Mouse (Mus musculus) monocyte, adult 2 months (primary cell): ENCODE measurements at regions not wholly inside any gene's neighbourhood (a gene's known extent, or its start where the extent isn't known, plus 50 kb on each side); places are given as distances from the start of the nearest gene placed in this dataset.

Experiments
- DNase-seq, 2 experiments: peaks; one replicate each; pipeline ENCODE4 v3.0.0; 2022; ENCODE audit warnings: low spot score in 2 of 2, low read depth in 1 of 2

GRCm38 (mm10) chr7:136417327-136417726 lies 477.1 kb upstream of the Mgmt start:
- DNase-seq: no peak

GRCm38 (mm10) chr7:136423846-136424531 lies 470.4 kb upstream of the Mgmt start:
- no peak for DNase-seq

DNA sequence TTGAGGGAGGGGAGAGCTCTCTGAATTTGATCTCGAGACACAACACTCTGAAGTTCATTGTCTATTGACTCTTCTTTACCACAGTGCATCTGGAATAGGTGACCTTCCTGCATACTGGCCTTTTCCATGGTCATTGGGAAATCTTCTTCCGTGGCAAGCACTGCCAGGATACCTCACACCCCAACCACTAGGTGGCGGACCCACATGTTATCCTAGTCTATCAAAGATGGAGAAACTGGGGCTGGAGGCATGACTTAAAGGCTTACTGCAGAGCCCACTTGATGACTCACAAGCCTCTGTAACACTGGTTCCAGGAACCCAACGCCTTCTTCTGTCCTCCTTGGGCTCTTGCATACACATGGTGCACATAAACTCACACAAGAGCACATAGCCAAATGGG lies 467.2 kb upstream of the Mgmt start:
- no peak for DNase-seq

- no peak for DNase-seq
Observed at GRCm38 (mm10) chr7:136430085-136431011, 464.1 kb upstream of the Mgmt start.

DNA sequence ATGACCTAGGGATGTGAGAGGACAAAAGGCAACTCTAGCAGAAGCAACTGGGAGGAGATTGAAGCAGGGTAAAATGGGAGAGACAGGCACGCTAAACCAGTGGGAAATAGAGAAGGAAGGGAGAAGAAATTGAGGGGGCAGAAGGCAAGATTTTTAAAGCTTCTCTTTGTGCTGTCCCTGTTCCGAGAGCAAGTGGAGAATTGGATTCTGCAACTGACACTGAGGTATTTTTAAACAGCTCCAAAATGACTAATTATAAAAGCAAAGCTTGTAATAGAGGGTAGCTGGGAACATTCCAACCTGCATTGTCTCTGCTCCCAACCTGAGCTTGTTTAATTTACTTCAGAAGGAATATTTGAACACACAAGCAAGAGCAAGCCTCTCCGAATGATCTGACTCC lies 460.7 kb upstream of the Mgmt start:
- no peak for DNase-seq

DNA sequence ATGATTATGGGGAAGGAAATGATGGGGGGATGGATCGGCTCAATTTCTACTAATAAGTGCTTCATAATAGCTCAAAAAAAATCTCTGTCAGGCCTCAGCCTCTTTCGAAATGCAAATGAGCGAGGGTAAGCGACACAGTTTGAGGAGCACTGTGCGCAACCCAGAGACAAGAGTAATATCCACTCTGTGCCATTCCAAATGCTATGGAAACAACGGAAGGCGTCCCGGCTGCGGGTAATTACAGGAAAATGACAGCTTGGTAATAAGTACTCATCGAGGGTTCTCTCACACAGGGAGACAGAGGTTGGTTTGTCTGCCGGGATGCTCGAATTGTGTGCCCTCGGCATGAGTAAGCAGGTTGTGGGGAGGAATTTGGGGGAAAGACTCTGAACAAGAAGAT lies 459.9 kb upstream of the Mgmt start:
- no peak for DNase-seq

DNA sequence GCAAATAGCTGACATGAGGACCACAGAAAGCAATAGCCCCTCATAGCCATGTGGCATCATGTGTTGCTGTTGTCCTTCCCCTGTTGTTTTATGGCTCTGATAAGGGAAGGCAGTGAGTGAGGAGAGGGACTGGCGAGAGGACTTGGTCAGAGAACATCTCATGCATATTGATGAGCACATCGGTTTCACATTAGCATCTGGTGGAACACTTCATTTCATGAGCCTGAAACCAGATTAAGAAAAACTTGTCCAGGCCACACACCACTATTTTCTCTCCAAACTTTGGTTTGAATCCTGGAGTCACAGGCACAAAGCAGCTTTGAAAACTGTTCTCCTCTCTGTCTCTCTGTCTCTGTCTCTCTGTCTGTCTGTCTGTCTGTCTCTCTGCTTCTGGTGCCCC lies 451.0 kb upstream of the Mgmt start:
- DNase-seq: no peak

DNA sequence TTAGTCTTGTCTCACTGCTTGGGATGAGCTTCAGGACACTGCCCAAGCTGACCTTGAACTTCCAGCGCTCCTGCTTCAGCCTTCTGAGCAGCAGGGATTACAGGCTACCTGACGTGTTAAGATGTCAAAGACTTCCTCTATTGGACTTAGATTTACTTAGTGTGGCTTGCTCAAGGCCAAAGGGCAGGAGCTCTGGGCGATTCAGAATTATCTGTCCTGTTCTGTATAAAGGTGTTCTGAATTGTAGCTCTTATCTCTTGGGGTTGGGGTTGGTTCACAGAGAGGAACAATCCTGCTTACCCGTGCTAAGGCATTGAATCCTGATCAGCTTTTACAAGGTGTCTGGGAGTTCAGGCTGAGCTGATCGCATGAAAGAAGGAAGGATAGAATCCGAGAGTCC lies 449.3 kb upstream of the Mgmt start:
- DNase-seq: no peak

GRCm38 (mm10) chr7:136449286-136449685 lies 445.1 kb upstream of the Mgmt start:
- no peak for DNase-seq

DNA sequence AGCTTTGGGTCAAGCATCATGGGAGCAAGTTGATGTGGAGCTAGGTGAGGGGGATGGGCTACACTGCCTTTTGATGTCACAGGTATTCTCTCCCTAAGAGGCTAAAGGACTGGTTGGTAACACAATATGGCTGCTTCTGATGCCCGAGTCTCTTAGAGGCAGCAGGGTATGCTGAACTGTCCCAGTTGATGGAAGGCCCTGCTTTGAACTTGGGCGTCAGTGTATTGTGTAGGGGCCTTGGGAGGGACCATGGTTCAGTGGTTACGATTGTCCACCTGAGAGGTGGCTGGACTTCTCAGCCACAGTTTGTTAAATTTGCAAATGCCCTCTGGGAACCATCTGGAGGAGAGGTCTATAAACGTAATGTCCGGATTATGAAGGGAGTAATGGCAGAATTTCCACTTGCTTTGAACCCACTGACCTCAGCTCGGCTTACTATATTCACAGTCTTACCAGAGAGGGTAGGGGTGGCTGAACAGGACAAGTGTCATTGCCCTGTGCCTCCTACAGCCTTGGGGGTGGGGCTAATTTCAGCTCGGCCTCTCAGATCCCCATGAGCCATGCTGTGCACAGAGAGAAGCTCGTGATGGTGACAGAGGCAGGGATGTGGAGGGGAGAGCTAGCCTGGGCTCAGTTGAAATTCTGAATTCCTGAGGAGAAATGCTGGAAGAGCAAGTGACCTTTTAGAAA lies 442.6 kb upstream of the Mgmt start:
- DNase-seq: no peak

- no peak for DNase-seq
Observed at GRCm38 (mm10) chr7:136452561-136452960, 441.9 kb upstream of the Mgmt start.

DNA sequence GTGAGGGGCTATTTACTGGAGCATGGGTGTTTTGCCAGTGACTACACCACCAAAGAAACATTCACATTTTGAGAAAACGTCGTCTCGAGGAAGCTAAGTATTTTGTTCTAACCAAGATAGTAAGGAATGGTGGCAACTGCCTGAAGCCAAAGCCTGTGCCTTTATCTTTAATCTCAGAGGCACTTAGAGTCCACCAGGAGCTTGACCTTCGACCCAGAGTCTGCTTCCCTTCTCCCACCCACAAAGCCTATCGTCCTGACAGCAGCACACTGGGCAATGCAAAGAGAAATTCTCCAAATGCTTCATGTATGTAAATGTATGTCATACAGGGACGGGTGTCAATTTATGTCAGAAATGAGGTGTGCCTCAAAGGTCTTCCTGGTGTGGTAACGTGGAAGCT lies 437.2 kb upstream of the Mgmt start:
- DNase-seq: no peak

DNA sequence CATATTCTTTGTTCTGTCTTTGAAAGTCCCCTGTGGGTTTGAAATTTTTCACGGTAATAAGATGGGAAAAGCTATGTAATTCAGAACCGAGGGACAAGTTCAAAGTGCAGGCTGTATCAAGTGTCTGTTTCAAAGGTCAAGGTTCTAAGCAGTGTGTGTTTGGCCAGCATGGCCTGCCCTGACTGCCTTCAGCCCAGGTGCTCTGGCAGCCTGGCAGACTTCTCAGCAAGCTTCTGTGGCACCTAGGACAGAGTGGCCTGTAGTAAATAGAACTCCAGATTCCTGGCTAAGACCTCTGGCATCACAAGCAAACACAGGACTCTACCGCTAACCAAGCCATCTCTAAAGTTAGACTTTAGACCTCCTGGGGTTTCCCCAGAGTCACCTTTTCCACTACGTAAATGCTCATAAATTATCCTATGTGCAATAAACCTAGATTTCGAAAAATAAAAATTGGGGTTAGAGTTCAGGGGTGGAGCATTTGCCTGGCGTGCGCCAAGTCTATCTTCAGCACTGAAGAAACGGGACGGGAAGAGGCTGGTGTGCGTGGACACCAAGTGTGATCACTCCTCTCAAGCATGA lies 436.5 kb upstream of the Mgmt start:
- DNase-seq: no peak

DNA sequence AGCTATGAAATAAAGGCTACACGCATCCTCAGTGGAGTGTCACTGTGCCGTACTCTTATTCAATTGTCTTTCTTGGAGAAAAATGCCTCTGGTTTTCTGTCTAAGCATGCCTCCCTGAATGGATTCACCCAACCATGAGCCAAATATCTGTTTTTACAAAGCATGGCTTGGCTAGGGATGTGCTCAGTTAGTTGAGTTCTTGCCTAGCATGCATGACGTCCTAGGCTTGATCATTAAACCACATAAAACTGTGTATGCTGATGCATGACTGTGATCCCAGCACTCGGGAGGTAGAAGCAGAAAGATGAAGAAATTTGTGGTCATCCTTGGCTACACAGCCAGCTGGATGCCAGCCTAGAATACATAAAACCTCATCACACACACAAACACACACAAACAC lies 417.3 kb upstream of the Mgmt start:
- no peak for DNase-seq

- no peak for DNase-seq
Observed at GRCm38 (mm10) chr7:136480641-136481202, 413.7 kb upstream of the Mgmt start.

- no peak for DNase-seq
Observed at GRCm38 (mm10) chr7:136483237-136483636, 411.2 kb upstream of the Mgmt start.

DNA sequence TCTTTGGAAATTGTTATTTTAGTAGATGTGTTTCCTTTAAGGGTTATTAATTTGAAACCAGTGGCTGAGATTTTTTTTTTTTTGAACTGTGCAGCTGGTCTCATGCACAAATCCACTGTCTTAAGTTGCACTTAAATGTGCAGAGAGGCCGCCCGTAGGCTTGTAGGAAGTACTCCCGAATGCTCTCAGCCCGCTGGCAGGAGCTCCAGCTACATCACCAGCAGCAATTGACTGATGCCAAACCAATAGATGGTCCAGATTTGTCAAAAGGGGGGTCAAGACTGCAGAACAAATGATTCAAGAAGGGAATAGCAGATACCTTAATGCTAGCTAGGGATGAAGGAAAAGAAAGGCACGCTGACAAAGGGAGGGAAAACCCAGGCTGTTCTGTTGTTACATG lies 406.9 kb upstream of the Mgmt start:
- DNase-seq: no peak

- DNase-seq: no peak
Observed at GRCm38 (mm10) chr7:136494862-136495261, 399.6 kb upstream of the Mgmt start.

DNA sequence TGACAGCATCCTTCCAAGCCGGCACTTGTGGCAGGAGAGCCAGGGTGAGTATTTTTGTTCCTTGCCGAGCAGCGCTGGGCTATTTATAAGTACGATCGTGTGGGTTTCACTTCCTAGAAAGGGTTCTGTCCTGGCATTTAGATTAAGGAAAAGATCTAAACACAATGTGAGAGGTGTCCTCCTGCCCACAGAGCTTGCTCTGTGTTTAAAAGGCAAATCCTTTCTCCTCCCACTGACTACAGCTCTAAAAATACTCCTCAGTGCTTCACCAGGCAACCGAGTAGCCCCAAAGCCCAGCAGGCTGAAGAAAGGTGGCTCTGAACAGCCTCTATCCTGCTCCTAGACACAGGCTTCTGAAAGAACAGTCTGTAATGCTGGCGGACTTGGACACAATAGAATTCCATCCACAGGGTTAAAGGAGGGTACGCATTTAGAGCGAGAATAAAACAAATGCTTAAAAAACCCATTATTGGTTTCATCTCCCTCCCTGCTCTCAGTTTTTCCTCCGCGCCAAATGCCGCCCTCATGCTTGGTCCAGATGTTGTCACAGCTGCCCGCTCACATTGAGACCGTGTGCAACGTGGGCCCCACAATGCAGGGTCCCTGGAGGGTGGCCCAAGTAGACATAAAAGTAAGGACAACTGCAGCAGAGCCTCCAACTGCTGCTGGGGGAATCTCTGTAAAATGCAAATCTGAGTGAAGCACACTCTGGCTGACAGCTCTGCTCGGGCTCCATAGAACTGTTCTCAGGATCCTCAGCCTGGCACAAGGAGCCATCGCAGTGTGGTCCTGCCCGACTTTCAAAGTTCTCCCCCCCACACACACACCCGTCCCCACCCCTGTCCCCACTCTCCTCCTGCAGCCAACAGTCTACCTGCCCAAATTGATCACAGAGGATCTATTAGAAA lies 397.8 kb upstream of the Mgmt start:
- DNase-seq: no peak

- no peak for DNase-seq
Observed at GRCm38 (mm10) chr7:136500059-136500458, 394.4 kb upstream of the Mgmt start.
